Mouse (Mus musculus): ENCODE data around the gene Shank3. TPM values are rescaled to one million over a fixed set of nuclear protein-coding genes. Genes with fewer than 3 reads are reported as not detected.

Shank3 gene
- total RNA-seq, 2 experiments from 2014 or later, result 48.2 to 53.3 TPM

DNA sequence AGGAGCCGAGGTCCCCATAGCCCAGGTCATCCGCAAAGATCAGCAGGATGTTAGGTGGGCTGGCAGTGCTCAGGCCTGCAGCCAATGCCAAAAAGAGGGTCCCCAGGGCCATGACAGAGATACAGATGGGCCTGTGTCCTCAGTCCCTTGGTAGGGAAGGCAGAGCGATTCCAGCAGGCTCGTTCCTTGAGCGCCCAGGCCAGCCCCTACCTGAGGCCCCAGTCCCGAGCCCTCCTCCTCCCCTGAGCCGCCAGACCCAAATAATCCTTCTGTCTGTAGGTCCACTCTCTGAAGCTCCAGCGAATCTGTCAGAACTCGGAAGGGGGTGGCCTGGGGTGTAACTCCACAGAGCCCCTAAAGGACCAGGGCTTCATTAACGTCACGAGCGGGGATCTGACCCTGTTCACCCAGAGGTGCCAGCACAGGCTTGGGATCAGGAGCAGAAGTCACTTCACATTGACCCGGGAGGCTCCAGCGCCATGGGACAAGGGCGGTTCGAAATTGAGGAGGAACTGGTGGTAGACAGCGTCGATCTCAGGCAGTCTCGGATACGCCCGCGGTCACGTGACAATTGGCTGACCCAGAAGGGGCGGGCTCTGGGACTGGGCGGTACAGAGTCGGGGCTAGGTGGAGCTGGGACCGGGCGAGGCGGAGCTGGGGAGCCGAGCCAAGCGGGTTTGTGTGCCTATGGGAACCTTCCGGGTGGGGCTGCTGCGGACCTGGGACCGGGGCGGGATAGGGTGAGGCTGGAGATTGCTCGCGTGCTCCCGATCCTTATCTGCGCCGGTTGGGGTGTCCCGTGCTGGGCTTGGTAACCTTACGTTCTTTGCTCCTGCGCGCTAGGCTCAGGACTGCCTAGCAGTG is 23.6 kb upstream of the Shank3 start:
- intact Hi-C loops (cut with DNase I), result loop anchor here (1.0 to 2.0 kb wide), 2 partner anchors 22 to 45 kb away; no protein-coding TSS in a partner anchor
- peak; percentile 94 for DNase-seq (ENCODE audit: low spot score)

GRCm38 (mm10) chr15:89476475-89476815 is 23.0 kb upstream of the Shank3 start:
- intact Hi-C loops (cut with DNase I), result loop anchor here (1.0 kb wide), 1 partner anchor 22 kb away; no protein-coding TSS in a partner anchor
- no peak for DNase-seq (ENCODE audit: low spot score)

- DNase-seq (ENCODE audit: low spot score), result no peak
- intact Hi-C loops (cut with DNase I), result no loop called here
Measured at GRCm38 (mm10) chr15:89477091-89477491, 22.3 kb upstream of the Shank3 start, which contains the start of gene Arsa. TSS of gene Arsa (minus strand) at chr15:89477425.

- DNase-seq (ENCODE audit: low spot score), result no peak
- intact Hi-C loops (cut with DNase I), result no loop called here
Measured at GRCm38 (mm10) chr15:89477806-89478205, 21.6 kb upstream of the Shank3 start.

DNA sequence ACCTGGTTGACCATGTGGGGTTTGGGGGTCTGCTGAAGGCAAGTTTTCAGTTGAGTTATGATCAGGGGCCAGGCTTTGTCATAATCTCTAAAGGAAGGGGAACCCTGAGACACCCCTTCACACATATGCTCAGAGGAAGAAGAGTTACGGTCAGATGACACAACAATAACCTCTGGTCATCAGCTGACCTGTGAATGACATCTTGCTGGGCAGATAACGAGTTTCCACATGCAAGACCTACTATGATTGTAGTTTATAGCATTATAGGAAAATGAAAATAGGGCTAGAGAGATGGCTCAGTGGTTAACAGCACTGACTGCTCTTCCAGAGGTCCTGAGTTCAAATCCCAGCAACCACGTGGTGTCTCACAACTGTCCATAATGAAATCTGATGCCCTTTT is 20.8 kb upstream of the Shank3 start:
- intact Hi-C loops (cut with DNase I), result no loop called here
- no peak for DNase-seq (ENCODE audit: low spot score)

- intact Hi-C loops (cut with DNase I), result no loop called here
- DNase-seq (ENCODE audit: low spot score), result peak; percentile 78
Measured at GRCm38 (mm10) chr15:89480584-89480983, 18.8 kb upstream of the Shank3 start.

GRCm38 (mm10) chr15:89488182-89488581 is 11.2 kb upstream of the Shank3 start:
- DNase-seq (ENCODE audit: low spot score), result no peak
- intact Hi-C loops (cut with DNase I), result no loop called here

DNA sequence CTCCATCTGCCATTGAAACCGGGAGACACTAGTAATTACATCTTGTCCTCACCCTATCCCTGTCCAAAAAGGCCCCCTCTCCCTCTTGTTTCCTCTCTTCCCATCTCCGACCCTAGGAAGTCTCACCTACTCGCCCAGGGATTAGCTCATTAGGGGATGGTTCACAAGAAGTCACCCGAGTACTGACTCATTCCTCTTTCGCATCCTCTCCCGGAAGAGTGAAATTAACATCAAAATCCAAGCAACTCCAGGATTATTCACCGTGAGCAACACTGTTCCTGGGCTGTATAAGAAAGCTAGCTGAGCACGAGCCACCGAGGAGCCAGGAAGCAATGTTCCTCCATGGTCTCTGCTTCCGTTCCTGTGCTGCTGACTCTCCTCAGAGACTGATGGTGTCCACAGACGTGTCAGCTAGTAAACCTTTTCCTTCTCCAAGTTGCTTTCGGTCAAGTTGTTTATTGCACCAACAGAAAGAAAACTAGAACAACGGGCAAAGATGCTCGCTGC is 10.8 kb upstream of the Shank3 start:
- DNase-seq (ENCODE audit: low spot score), result no peak

DNA sequence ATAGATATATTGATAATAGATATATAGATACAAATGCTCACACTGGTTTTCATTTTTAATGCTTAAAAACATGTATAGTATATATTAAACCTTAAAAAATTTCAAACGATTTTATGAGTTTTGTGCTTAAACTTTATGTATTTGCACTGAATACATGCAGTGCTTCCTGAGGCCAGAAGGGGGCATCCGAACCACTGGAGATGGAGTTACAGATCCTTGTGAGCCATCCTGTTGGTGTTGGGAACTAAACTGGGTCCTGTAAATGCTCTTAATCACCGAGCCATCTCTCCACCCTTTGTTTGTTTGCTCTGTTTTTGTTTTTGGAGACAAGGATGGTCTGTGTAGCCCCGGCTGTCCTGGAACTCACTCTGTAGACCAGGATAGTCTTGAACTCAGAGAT is 4.5 kb upstream of the Shank3 start:
- intact Hi-C loops (cut with DNase I), result no loop called here
- no peak for DNase-seq (ENCODE audit: low spot score)

More for the DNA sequence above, 10.8 kb upstream of the Shank3 start:
- intact Hi-C loops (cut with DNase I), result no loop called here

GRCm38 (mm10) chr15:89496131-89496530 is 3.3 kb upstream of the Shank3 start:
- intact Hi-C loops (cut with DNase I), result no loop called here
- DNase-seq (ENCODE audit: low spot score), result no peak

GRCm38 (mm10) chr15:89496841-89497240 is 2.6 kb upstream of the Shank3 start:
- no peak for DNase-seq (ENCODE audit: low spot score)
- intact Hi-C loops (cut with DNase I), result no loop called here

- DNase-seq (ENCODE audit: low spot score), result peak; percentile 80
- intact Hi-C loops (cut with DNase I), result loop anchor here (1.0 kb wide), 1 partner anchor 21 kb away; no protein-coding TSS in a partner anchor
Measured at GRCm38 (mm10) chr15:89497391-89498048, 1.9 kb upstream of the Shank3 start.

DNA sequence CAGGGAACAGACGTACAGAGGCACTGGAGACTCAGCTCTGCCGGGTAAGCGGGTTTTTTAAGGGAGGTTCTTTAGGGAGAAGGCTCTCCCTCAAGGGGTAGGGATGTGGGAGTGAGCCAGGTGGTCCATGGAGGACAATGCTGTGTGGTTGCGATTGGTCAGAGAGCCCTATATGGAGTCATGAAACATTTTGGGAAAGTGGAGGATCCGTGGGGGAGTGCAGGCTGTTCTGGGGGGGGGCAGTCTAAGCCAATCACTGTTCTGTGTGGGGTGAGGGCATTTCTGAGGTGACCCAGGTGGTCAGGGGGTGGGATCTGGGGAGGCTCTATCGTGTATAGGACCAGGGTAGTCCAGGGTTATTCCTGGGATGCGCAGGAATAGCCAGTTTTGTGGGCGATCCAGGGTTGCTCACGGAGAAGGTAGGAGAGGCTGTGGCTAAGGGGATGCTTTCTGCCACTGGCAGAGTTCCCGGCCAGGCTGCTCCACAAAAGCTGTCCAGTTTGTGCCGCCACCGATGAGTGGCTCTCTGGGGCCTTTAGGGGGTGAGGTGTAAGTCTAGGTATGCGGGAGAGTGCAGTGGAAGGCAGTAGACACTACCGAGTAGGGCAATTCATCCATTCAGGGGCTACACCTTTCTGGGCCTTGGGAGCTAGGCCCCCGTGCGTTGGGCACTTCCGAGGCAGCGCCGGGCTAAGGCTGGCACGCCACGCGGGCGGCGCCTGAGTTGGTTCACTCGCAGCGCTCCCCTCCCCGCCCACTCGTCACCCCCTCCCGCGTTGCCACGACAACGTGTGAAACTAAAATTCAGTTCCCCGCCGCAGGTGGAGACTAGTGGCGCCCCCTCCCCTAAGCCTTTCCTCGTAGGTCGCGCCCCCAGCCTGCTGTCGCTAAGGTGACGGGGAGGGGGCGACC is 1.1 kb upstream of the Shank3 start:
- DNase-seq (ENCODE audit: low spot score), result no peak
- intact Hi-C loops (cut with DNase I), result loop anchor here (1.0 kb wide), 1 partner anchor 22 kb away; no protein-coding TSS in a partner anchor

- intact Hi-C loops (cut with DNase I), result loop anchor here (2.0 to 5.0 kb wide), 3 partner anchors 17 to 37 kb away; no protein-coding TSS in a partner anchor
- DNase-seq (ENCODE audit: low spot score), result no peak
Measured at GRCm38 (mm10) chr15:89499784-89500220, 379 bp downstream of the Shank3 start.

DNA sequence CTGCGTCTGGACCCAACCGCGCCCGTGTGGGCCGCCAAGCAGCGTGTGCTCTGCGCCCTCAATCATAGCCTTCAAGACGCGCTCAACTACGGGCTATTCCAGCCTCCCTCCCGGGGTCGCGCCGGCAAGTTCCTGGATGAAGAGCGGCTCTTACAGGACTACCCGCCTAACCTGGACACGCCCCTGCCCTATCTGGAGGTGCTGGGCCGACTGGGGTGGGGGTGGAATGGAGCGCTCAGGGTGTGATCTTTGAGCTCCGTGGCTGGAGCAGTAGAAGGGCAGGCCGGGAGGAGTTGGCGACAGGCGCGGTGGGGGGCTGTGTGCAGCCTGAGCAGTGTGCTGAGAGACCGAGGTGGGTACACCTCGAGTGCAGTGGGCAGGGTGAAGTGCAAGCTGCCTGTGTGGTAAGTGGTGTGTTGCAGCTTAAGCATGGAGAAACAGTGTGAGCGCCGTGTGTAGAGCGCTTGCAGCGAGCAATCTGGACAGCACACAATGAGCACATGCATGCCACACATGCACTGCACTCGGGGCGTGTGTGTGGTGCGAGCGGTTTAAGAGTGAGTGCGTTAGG is 883 bp downstream of the Shank3 start:
- intact Hi-C loops (cut with DNase I), result loop anchor here (2.0 to 5.0 kb wide), 3 partner anchors 16 to 37 kb away; no protein-coding TSS in a partner anchor
- no peak for DNase-seq (ENCODE audit: low spot score)

DNA sequence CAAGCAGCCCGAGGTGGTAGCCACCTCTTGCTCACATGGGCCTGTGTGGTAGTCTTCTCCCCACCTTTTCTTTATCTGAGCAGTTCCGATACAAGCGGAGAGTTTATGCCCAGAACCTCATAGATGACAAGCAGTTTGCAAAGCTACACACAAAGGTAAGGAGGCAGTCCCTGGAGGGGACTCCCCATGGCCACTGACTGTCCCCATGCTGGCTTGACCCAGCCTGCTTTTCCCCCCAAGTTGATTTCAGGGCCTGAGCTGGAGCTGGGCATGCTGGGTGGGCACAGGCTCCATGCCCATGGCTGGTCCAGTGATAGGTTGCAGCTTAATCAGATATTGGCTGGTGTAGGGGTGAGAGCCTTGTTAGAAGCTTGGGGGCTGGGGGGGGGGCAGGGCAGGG is 1.9 kb downstream of the Shank3 start:
- intact Hi-C loops (cut with DNase I), result loop anchor here (2.0 to 5.0 kb wide), 3 partner anchors 15 to 36 kb away; no protein-coding TSS in a partner anchor

GRCm38 (mm10) chr15:89504838-89505237 is 5.4 kb downstream of the Shank3 start:
- intact Hi-C loops (cut with DNase I), result loop anchor here (5.0 kb wide), 2 partner anchors 32 to 38 kb away; no protein-coding TSS in a partner anchor
- DNase-seq (ENCODE audit: low spot score), result no peak

More for the DNA sequence above, 1.9 kb downstream of the Shank3 start:
- no peak for DNase-seq (ENCODE audit: low spot score)

DNA sequence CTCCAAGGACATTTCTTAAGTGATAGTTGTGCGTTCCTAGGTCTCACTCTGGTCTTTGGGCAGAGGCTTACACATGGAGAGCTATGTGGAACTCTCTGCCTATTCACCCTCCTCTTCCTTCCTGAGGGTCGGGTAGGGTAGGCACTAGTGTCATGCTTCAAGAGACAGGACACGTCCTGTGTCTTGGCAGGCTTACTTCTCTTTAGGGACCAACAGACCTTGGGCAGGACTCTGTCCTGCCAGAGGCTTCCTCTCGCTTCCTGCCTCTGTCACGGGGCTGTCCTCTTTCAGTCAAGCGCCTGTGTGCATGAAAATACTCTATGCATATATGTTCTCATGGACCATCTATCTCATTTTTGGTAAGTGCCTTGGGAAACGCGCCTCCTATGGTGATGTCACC is 8.3 kb downstream of the Shank3 start:
- intact Hi-C loops (cut with DNase I), result no loop called here

GRCm38 (mm10) chr15:89512679-89513078 is 13.3 kb downstream of the Shank3 start:
- no peak for DNase-seq (ENCODE audit: low spot score)
- intact Hi-C loops (cut with DNase I), result no loop called here

More for the DNA sequence above, 8.3 kb downstream of the Shank3 start:
- no peak for DNase-seq (ENCODE audit: low spot score)
